Mouse (Mus musculus) frontal cortex, adult (tissue): ENCODE measurements around the gene Sycp3.
"Not testable (repeated sequence)": the region's sequence is repeated elsewhere in the genome, so short reads cannot be mapped to it uniquely, and the experiment has no call there.

Source experiments
- ATAC-seq: cut with Nextera tagmentation; 2 replicates; pipeline ENCODE4 v1.9.2; 2017; ENCODE audit warnings: mild to moderate bottlenecking, moderate library complexity, mixed read lengths; ENCODE audit not compliant: low TSS enrichment

The Sycp3 gene

GRCm38 (mm10) chr10:88459502-88459992 is at the start of gene Sycp3:
Sycp3 (plus strand) TSS chr10:88459569.
- ATAC-seq = no peak

GRCm38 (mm10) chr10:88409751-88410150 is 49.6 kb upstream of the Sycp3 start:
- no peak for ATAC-seq

- 0 out of 2 replicates have a peak, but pooled peaks have one; percentile 31 for ATAC-seq
Observed at GRCm38 (mm10) chr10:88412290-88412995, 46.9 kb upstream of the Sycp3 start.

- no peak for ATAC-seq
Observed at GRCm38 (mm10) chr10:88417686-88418085, 41.7 kb upstream of the Sycp3 start.

- no peak for ATAC-seq
Observed at GRCm38 (mm10) chr10:88420141-88420541, 39.2 kb upstream of the Sycp3 start.

- no peak for ATAC-seq
Observed at GRCm38 (mm10) chr10:88420655-88421435, 38.5 kb upstream of the Sycp3 start.

- ATAC-seq = peak; percentile 91
Observed at GRCm38 (mm10) chr10:88426158-88426816, 33.1 kb upstream of the Sycp3 start.

GRCm38 (mm10) chr10:88426896-88427295 is 32.5 kb upstream of the Sycp3 start:
- ATAC-seq = no peak

GRCm38 (mm10) chr10:88427998-88428397 is 31.4 kb upstream of the Sycp3 start:
- no peak for ATAC-seq

GRCm38 (mm10) chr10:88441224-88441623 is 18.1 kb upstream of the Sycp3 start:
- ATAC-seq = no peak

GRCm38 (mm10) chr10:88451221-88451620 is 8.1 kb upstream of the Sycp3 start:
- ATAC-seq = peak; percentile 96

GRCm38 (mm10) chr10:88451990-88452389 is 7.4 kb upstream of the Sycp3 start:
- ATAC-seq = no peak

GRCm38 (mm10) chr10:88457816-88458215 is 1.6 kb upstream of the Sycp3 start:
- no peak for ATAC-seq

GRCm38 (mm10) chr10:88460122-88460820 is 902 bp downstream of the Sycp3 start:
- no peak for ATAC-seq

GRCm38 (mm10) chr10:88482866-88483265 is 23.5 kb downstream of the Sycp3 start:
- ATAC-seq = not testable (repeated sequence)

- no peak for ATAC-seq
Observed at GRCm38 (mm10) chr10:88488629-88489028, 29.3 kb downstream of the Sycp3 start.

GRCm38 (mm10) chr10:88491632-88492031 is 32.3 kb downstream of the Sycp3 start:
- no peak for ATAC-seq

- no peak for ATAC-seq
Observed at GRCm38 (mm10) chr10:88492658-88493057, 33.3 kb downstream of the Sycp3 start.

- ATAC-seq = no peak
Observed at GRCm38 (mm10) chr10:88494959-88495587, 35.7 kb downstream of the Sycp3 start.

GRCm38 (mm10) chr10:88496864-88497564 is 37.6 kb downstream of the Sycp3 start:
- ATAC-seq = peak; percentile 88

GRCm38 (mm10) chr10:88499993-88500392 is 40.6 kb downstream of the Sycp3 start:
- ATAC-seq = no peak
